Mouse (Mus musculus) gastrocnemius, adult 8-10 months (tissue): ENCODE measurements around the gene Ncr1. TPM values are rescaled to one million over a fixed set of nuclear protein-coding genes. Genes with fewer than 3 reads are reported as not detected.
"Not testable (repeated sequence)": the region's sequence is repeated elsewhere in the genome, so short reads cannot be mapped to it uniquely, and the experiment has no call there.

Experiments used
- DNase-seq, 2 experiments: peaks; one replicate each; pipeline ENCODE4 v3.0.0; 2022; ENCODE audit warnings: low spot score in 2 of 2
- microRNA-seq: library from miRNA; unstranded; fragments of <30 nt; microRNA quantifications from one replicate; pipeline ENCODE4 v1.2.0, GENCODE M21; 2022
- total RNA-seq, 4 experiments: library from RNA; stranded (reverse); gene quantifications; 2 replicates each; pipeline ENCODE4 v1.2.4; 2022

Gene Ncr1
- not detected for total RNA-seq

DNA sequence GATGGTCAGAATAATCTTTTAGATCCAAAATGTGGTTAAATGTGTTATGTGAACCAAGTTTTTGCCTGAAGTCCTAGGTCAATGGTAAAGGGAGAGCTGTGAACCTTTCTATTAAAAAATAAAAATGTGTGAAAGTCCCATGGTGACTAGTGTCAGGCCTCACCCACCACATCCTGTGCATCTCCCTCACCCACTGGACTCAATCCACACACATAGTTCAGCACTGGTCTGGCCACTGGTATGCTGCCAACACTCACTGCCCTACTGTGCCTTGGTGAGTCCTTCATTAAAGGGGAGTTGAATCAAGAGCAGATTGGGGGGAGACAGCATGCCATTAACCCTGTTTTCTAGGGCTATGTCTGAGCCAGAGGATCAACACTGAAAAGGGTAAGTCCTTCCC is at the start of gene Ncr1:
Gene Ncr1 (plus strand): TSS at position 216 of the 400 bp plus-strand sequence.
- DNase-seq = no peak

DNA sequence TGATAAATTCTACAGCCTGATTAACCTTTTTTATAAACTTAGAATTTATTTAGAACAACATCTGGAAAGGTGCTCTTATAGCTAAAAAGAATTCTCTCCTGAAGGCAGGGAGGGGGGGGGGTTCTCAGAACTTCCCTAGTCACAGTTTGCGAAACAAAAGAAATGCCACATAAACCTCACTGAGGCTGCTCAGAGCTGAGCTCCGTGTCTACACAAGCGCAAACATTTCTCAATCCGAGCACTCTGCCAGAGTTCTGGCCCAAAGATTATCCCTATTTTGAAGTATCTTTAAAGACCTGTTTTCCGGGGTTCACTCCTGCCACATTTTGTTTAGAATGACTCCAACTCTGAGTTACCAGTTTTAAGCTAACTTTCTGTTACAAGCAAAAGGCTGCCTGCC is 44.9 kb upstream of the Ncr1 start:
- DNase-seq = no peak

DNA sequence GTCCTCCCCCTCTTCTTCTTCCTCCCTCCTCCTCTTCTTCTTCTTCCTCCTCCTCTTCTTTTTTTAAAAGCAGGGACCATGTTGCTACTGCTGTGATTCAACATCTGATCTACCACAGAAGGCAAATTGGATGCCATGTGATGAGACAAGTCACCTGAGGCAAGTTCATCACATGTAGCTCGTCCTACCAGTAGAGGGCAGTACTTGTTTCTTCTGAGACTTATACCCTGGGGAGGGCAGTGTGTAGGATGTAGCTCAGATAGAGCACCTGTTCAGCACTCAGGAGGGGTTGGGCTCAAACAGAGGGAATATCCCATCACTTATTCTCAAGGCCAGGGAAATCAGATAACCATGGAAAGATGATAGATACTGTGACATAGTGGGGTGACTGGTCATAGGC is 40.3 kb upstream of the Ncr1 start:
- DNase-seq = no peak

DNA sequence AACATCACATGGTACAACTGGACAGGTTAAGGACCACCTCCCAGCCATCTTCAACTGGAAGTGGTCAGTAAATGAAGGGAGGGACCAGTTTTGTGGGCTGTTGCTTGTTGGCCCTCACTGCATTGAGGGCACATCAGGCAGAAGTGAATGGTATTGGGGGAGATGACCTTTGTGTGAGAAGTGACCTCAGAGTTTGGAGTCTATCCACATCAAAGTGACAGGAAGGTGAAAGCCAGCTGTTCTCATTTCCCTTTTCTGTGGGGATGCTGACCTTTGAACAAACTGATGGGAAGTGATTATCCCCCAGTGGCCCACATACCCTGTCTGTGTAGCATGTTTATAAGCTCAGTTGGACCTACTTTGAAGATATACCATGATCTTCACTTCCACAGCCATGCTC is 37.4 kb upstream of the Ncr1 start:
- DNase-seq = no peak

DNA sequence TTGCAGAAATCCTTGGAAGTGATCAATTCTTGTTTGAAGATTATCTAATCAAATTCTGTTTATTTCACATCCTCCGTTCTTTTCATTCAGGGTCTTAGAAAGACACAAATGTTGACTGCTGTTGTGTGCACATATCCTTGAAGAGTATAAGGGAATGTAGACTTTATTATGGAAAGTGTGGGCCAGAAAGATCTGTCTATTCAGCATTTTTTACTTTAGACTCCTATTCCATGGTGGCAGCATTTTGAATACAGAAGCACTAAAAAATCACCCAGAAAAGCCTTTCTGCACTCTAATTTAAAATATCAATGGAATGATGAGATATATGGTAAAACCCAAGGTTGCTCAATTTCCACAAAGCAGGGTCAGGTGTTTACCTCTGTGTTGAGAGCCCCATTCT is 34.1 kb upstream of the Ncr1 start:
- no peak for DNase-seq

DNA sequence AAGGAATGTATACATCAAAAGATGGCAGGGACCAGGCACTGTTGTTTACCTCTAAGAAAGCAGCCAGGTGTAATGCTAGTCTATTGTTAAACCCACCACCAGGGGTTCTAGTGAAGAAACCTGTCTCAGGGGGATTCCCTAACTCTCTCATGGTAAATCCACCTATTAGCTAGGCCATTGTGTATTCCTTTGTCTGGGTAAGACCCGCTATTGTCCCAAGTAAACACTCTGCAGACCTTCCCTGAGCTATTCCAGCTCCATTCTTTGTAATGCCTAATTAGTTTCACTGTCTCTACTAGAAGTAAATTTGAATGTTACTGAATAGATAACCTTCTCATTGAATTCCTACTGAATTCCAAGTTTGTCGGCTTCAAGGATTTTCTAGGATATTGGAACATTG is 24.4 kb upstream of the Ncr1 start:
- DNase-seq = not testable (repeated sequence)

DNA sequence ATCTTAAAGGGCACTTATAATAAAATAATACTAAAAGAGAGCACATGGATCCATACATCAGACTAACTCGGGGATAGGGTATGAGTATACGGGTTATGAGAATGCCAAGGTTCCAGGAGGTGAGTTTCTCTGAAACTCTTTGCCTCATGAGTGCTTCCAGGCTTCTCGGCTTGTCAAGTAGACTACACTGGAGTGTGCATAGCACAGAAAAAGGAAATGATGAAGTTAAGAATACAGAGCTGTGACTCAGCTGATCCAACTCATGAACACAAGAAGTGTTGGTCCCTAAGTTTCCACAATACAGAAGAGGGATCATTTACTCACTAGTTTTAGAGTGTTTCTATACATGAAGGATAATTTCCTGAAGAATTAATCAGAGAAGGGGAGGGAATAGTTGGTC is 24.0 kb upstream of the Ncr1 start:
- DNase-seq = not testable (repeated sequence)

DNA sequence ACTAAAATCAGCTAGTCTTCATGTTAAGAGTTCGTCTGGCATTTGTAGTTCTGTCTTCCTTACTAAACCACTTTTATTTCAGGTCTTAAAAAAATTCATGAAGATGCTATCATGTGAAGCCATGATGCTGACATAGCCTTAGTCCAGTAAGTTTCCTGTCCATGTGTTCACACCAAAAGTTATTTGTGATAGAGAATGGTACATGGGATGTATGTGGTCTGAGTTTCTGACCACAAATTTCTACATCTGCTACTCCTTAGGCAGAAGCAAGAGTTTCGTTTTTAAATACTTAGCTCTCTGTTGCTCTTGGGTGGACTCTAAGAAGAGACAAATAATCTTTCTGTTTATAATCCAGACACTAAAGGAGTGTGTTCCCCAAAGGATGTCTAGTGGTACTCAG is 14.2 kb upstream of the Ncr1 start:
- DNase-seq = no peak

DNA sequence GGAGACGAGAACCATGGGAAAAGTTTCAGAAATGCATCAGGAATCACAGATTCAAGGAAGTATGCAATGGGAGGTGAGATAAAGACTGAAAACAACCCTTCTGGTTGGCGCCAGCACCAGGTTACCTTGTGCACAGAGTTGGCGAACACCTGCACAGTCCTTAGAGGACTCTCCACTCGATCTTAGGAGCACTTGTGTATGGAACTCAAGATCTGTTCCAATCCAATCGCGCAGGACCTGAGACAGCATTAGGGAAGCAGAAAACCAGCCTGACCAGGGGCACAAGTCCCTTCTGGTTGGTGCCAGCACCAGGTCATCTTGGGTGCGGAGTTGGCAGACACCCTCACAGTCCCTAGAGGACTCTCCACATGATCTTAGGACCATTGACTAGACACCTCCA is 36.0 kb downstream of the Ncr1 start:
- no peak for DNase-seq

Small RNAs within 50 kb of the gene (microRNA-seq; reads per million reads assigned to microRNA genes)
- gene Gm24752 = not detected
- gene Gm25349 = not detected

Other genes with a start within 250 kb of the Ncr1 start
- 1 to 10 TPM in 1 of 4 experiments, under 1 TPM in 3; 0.18 to 1.3 (median 0.75) TPM for gene Ttyh1, start 218.3 kb upstream of the Ncr1 start, total RNA-seq
- gene Leng8, start 200.7 kb upstream of the Ncr1 start, total RNA-seq = 10 to 100 TPM; 23.8 to 30.8 (median 25.8) TPM
- gene Leng9, start 187.3 kb upstream of the Ncr1 start, total RNA-seq = 1 to 10 TPM; 1.8 to 2.4 (median 2.1) TPM
- gene Cdc42ep5, start 172.9 kb upstream of the Ncr1 start, total RNA-seq = 1 to 10 TPM; 1.5 to 2.2 (median 2.0) TPM
- gene Lilra5, start 100.0 kb upstream of the Ncr1 start, total RNA-seq = not detected
- under 1 TPM in 1 of 4 experiments, not detected in 3; 0.34 TPM for gene Gp6, start 60.0 kb downstream of the Ncr1 start, total RNA-seq
- gene Rdh13, start 107.9 kb downstream of the Ncr1 start, total RNA-seq = 10 to 100 TPM; 12.2 to 17.6 (median 14.3) TPM
- gene Eps8l1, start 123.0 kb downstream of the Ncr1 start, total RNA-seq = 1 to 10 TPM in 3 of 4 experiments, under 1 TPM in 1; 0.67 to 3.4 (median 2.3) TPM
- gene Ppp1r12c, start 164.0 kb downstream of the Ncr1 start, total RNA-seq = 10 to 100 TPM; 11.6 to 17.2 (median 16.7) TPM
- 100 to 1,000 TPM; 464 to 544 (median 482) TPM for gene Tnnt1, start 178.7 kb downstream of the Ncr1 start, total RNA-seq
- 1 to 10 TPM; 1.8 to 3.0 (median 2.3) TPM for gene Tnni3, start 186.5 kb downstream of the Ncr1 start, total RNA-seq
- gene Dnaaf3, start 194.7 kb downstream of the Ncr1 start, total RNA-seq = under 1 TPM in 1 of 4 experiments, not detected in 3; 0.13 TPM
- gene Syt5, start 209.8 kb downstream of the Ncr1 start, total RNA-seq = under 1 TPM in 1 of 4 experiments, not detected in 3; 0.15 TPM